Mouse (Mus musculus): Measurements from ENCODE around the gene 1700018F24Rik. TPM values are rescaled to one million over a fixed set of nuclear protein-coding genes. Genes with fewer than 3 reads are reported as not detected.
"Not testable (repeated sequence)": the region's sequence is repeated elsewhere in the genome, so short reads cannot be mapped to it uniquely, and the experiment has no call there.

1700018F24Rik gene
- polyA plus RNA-seq (2016; fragmentation: Nextera tagmentation; extraction: Ambion mirVana) = not detected in 2 replicates

DNA sequence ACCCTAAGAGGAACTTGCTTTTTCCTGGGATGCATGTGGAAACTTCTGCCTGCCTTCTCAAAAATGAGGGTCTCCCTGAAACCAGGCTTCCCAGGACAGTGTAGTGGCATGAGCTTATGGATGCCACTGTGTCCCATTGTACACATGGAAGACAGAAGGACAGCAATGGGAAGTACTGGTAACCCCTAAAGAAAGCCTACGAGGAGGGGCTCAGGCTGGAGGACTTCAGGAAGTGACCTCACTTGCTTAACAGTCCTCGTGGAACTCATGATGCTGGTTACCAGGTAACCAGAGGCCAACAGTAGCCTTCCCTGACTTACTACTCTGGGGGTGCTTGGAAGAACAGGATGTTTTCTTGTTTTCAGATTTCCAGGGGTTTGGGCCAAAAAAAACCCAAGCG is at the start of gene 1700018F24Rik:
Gene 1700018F24Rik, plus strand, starts transcription at position 301 of the 400 bp plus-strand sequence.
- not testable (repeated sequence) for H3K9me3 ChIP-seq (replicated peaks); H3K27me3 ChIP-seq; H3K4me2 ChIP-seq (replicated peaks); ATAC-seq (ENCODE audit: low FRiP score); H3K4me3 ChIP-seq; H3K9ac ChIP-seq; H3K4me1 ChIP-seq; H3K27ac ChIP-seq; H3K36me3 ChIP-seq
- 79% methylated on average over 3 of the region's 3 CpGs for WGBS

DNA sequence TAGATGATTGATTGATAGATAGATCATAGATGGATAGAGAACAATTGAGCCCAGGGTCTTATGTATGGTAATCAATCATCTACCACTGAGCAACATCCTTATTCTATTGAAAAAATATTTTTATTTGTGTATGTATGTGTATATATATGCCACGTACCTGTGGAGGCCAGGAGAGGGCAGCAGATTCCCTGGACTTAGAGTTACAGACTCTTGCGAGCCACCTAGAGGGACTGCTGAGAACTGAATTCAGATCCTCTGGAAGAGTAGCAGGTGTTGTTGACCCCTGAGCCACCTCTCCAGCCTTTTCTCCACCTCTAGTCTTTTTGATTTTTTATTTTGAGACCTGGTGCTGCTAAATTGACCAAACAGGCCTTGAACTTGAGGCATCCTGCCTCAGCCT is 44.3 kb upstream of the 1700018F24Rik start:
- Histone ChIP-seq H3K27me3 (no peaks in the 10 kb centered on the region), H3K36me3 (no peaks in the 10 kb centered on the region), H3K4me2 (replicated peaks) (no peak overlapping the region), H3K9ac (no peak overlapping the region), H3K27ac (no peak overlapping the region), H3K9me3 (replicated peaks) (no peaks in the 10 kb centered on the region), H3K4me1 (no peaks in the 10 kb centered on the region), H3K4me3 (no peak overlapping the region)
- whole genome bisulfite sequencing = 33% methylated on average over 2 of the region's 2 CpGs
- ATAC-seq (ENCODE audit: low FRiP score) = no peak

DNA sequence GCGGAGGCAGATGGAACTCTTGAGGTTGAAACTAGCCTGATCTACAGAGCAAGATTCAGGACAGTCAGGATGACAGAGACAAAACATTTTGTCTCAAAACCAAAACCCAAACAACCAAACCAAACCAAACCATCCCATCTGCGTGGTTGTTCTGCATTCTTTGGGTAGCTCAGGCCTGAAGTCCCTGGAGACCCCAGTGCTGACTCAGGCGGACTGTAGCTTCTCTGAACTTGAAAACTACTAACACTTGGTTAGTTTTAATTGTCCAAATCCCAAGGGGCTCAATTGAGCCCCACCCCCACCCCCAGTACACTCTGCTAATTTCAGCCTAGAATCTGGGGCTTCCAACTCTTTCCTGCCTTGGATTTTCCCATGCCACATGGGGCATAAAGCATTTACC is 39.4 kb upstream of the 1700018F24Rik start:
- no peaks in the 10 kb centered on the region for H3K27me3 ChIP-seq
- no peaks in the 10 kb centered on the region for H3K4me1 ChIP-seq
- no peaks in the 10 kb centered on the region for H3K36me3 ChIP-seq
- WGBS = 75% methylated on average over 3 of the region's 3 CpGs
- no peak overlapping the region for H3K4me3 ChIP-seq
- H3K4me2 ChIP-seq (replicated peaks) = no peak overlapping the region
- H3K9ac ChIP-seq = no peak overlapping the region
- ATAC-seq (ENCODE audit: low FRiP score) = no peak
- H3K9me3 ChIP-seq (replicated peaks) = no peaks in the 10 kb centered on the region
- no peak overlapping the region for H3K27ac ChIP-seq

DNA sequence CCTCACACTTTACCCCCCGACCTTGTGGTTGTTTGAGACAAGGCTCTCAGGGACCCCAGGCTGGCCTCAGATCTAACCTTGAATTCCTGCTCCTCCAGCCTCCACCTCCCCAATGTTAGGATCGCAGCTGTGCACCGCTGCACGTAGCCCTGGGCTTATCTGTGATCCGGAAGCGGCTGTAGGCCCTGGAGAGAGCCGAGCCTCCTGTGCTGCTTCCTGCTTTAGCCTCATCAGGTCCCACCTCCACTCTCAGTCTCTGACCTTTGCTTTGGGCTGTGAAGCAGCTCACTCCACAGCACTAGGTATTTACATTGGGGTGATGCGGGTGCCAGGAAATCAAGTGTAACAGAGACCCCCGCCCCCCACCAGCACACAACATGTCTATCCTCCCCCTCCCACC is 38.3 kb upstream of the 1700018F24Rik start:
- Histone ChIP-seq H3K4me1 (no peaks in the 10 kb centered on the region), H3K27ac (no peak overlapping the region), H3K4me3 (no peak overlapping the region), H3K9me3 (replicated peaks) (no peaks in the 10 kb centered on the region), H3K27me3 (no peaks in the 10 kb centered on the region), H3K9ac (no peak overlapping the region), H3K4me2 (replicated peaks) (no peak overlapping the region), H3K36me3 (no peaks in the 10 kb centered on the region)
- ATAC-seq (ENCODE audit: low FRiP score) = no peak
- 86% methylated on average over 9 of the region's 9 CpGs for WGBS

DNA sequence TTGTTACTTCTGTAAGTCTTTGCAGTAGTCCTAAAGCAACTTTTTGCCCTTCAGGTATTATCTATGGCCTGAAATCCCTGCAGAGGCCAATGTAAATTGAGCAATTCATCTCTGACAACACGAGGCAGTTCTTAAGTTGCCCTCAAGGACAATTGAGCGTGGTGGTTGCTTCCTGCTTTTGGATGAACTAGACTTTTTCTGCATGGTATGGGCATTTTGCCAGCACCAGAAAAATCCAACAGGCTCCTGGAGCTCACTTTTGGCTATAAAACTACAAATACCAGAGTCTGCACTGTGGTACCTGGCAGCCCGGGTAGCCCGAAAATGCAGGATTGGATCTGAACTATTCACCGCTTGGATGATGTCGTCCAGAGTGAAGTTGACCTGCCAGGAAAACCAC is 37.2 kb upstream of the 1700018F24Rik start:
- no peaks in the 10 kb centered on the region for H3K36me3 ChIP-seq
- no peak overlapping the region for H3K27ac ChIP-seq
- H3K4me3 ChIP-seq = no peak overlapping the region
- no peaks in the 10 kb centered on the region for H3K4me1 ChIP-seq
- H3K9me3 ChIP-seq (replicated peaks) = no peaks in the 10 kb centered on the region
- WGBS = 88% methylated on average over 6 of the region's 6 CpGs
- no peak for ATAC-seq (ENCODE audit: low FRiP score)
- H3K27me3 ChIP-seq = no peaks in the 10 kb centered on the region
- no peak overlapping the region for H3K4me2 ChIP-seq (replicated peaks)
- no peak overlapping the region for H3K9ac ChIP-seq

DNA sequence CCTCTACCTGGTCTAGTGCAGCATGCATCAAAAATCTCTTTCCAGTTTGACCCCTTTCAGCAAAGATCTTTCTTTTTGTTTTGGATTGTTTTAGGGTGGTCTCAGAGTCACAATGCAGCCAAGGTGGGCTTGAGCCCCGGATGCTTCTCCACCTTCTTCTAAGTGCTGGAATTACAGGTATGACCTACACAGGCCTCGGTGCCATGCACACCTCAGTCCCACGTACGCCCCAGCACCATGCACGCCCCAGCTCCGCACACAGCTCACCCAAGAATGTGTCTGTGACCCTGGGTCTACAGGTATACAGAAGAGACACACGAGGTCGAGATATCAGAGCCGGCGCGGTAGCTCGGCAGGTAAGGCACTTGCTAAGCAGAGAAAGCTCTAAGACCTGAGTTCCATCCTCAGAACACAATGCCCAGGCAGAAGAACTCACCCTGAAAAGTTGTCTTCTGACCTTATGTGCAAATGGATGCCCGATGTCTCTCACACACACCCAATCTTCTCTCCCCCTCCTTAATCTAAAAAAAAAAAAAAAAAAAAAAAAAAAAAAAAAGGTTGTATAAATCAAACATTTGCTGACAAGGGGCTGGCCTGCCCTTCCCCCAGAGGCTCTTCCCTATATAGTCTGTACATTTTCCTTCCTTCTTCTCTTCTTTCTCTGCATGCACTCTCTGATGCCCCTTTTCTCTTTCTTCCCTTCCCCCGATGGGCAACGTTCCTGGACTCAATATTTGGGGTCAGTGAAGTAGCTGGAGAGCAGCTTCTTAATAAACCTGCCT is 33.7 kb upstream of the 1700018F24Rik start:
- Histone ChIP-seq H3K9me3 (replicated peaks) (no peaks in the 10 kb centered on the region), H3K4me3 (no peak overlapping the region), H3K4me1 (no peaks in the 10 kb centered on the region), H3K27ac (no peak overlapping the region), H3K27me3 (no peaks in the 10 kb centered on the region), H3K9ac (no peak overlapping the region), H3K36me3 (no peaks in the 10 kb centered on the region), H3K4me2 (replicated peaks) (no peak overlapping the region)
- no peak for ATAC-seq (ENCODE audit: low FRiP score)
- WGBS = 87% methylated on average over 15 of the region's 15 CpGs

DNA sequence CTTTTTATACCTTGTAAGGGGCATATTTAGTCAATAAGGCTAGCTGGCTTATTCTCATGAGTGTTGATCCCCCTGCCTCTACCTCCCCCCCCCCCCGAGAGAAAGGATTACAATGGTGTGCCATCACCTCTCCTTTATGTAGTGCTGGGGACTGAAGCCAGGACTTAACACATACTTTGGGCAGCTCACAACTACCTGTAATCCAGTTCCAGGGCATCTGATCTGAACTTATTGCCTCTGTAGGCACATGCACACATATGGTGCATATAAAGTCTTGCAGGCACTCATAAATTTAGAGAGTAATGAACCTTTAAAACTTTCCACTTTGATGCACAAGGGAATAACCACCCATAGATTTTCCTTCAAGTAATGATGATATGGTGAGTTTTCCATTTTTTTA is 28.5 kb upstream of the 1700018F24Rik start:
- Histone ChIP-seq H3K4me1 (no peaks in the 10 kb centered on the region), H3K4me2 (replicated peaks) (no peak overlapping the region), H3K9me3 (replicated peaks) (no peaks in the 10 kb centered on the region), H3K36me3 (no peaks in the 10 kb centered on the region), H3K27ac (no peak overlapping the region), H3K27me3 (no peaks in the 10 kb centered on the region), H3K9ac (no peak overlapping the region), H3K4me3 (no peak overlapping the region)
- 55% methylated on average over 1 of the region's 1 CpGs for WGBS
- ATAC-seq (ENCODE audit: low FRiP score) = no peak

DNA sequence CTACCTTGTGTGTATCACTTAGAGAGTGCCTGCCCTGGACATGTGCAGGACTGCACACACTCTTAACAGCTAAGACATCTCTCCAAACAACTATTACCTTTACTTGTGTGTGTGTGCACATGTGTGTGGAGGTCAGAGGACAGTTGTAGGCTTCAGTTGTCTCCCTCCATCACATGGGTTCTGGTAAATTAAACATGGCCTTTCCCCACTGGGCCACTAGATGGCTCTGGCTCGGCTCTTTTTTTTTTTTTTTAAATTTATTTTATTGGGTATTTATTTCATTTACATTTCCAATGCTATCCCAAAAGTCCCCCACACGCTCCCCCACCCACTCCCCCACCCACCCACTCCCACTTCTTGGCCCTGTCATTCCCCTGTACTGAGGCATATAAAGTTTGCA is 26.0 kb upstream of the 1700018F24Rik start:
- not testable (repeated sequence) for H3K9me3 ChIP-seq (replicated peaks); H3K27me3 ChIP-seq; H3K9ac ChIP-seq; H3K4me1 ChIP-seq; ATAC-seq (ENCODE audit: low FRiP score); H3K27ac ChIP-seq; H3K4me3 ChIP-seq; H3K36me3 ChIP-seq; H3K4me2 ChIP-seq (replicated peaks)
- WGBS = 41% methylated on average over 2 of the region's 2 CpGs

DNA sequence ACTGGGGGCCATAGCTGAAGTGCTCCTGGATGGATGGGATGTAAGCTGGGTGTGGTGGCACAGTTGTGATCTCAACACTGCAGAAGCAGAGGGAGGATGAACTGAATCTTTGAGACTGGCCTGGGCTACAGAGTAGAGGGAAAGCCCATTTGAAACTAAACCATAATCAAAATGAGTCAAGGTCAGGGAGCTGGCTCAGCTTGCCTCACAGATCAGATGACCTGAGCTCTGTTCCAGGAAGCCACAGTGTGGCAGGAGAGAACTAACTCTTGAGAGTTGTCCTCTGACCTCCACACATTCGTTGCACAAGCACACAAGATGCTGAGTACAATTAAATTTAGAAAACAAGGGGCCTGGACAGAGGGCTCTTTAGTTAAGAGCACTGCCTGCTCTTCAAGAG is 22.5 kb upstream of the 1700018F24Rik start:
- 39% methylated on average over 1 of the region's 1 CpGs for WGBS
- not testable (repeated sequence) for H3K27ac ChIP-seq; H3K9ac ChIP-seq; H3K36me3 ChIP-seq; H3K4me1 ChIP-seq; H3K27me3 ChIP-seq; H3K4me2 ChIP-seq (replicated peaks); H3K9me3 ChIP-seq (replicated peaks); H3K4me3 ChIP-seq; ATAC-seq (ENCODE audit: low FRiP score)

DNA sequence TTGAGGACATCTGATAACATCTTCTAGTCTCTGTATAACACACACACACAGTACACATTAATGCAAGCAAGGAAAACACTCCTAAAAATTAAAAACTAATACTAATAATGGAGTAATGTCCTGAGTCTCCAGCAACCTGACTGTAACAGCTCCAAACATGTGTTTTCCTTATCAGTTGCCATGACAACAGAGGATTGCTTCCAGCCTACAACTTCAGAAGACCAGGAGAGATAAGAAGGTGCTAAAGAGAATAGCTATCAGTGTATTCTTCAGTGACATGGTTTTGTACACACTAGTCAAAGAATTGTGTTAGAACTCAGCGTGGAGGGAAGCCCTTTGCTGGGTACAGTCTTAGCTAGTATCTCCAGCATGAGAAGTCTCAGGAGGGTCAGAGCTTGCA is 22.1 kb upstream of the 1700018F24Rik start:
- H3K4me3 ChIP-seq; ATAC-seq (ENCODE audit: low FRiP score); H3K27me3 ChIP-seq; H3K4me2 ChIP-seq (replicated peaks); H3K9ac ChIP-seq; H3K36me3 ChIP-seq; H3K4me1 ChIP-seq; H3K9me3 ChIP-seq (replicated peaks); H3K27ac ChIP-seq: not testable (repeated sequence)
- 90% methylated on average over 1 of the region's 1 CpGs for WGBS

DNA sequence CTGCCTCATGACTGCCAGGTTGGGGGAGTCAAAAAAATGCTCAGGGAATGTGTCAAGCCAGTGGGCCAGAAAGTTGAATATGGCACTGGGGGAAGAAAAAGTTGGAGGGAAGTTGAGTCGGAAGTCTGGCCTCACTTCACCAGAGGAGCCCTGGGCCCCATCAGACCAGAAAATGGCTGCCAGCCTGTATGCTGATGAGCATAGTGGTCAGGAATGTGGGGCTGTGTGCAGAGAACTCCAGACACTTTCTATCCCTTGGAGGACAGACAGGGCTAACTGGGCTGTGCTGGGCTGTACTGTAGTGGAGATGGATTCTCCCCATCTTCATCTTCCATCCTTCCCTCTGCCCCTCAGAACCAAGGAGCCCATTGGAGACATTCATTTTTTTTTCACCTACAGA is 12.3 kb upstream of the 1700018F24Rik start:
- H3K4me3 ChIP-seq; H3K27me3 ChIP-seq; H3K9me3 ChIP-seq (replicated peaks); H3K36me3 ChIP-seq; H3K9ac ChIP-seq; H3K4me1 ChIP-seq; H3K27ac ChIP-seq; ATAC-seq (ENCODE audit: low FRiP score); H3K4me2 ChIP-seq (replicated peaks): not testable (repeated sequence)
- WGBS = 94% methylated on average over 1 of the region's 1 CpGs

DNA sequence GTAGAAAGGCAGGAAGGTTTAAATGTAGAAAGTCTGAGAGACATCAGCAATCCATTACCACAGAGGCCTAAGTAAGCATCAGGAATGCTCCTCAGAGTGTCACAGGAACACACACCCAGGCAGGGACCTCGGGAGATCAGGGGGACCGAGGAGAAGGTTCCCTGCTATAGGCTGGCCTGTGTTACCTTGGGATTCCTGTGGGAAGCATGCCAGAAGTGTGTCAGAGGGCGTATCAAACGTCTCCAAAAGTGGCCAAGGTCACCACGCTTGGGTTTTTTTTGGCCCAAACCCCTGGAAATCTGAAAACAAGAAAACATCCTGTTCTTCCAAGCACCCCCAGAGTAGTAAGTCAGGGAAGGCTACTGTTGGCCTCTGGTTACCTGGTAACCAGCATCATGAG is 10.4 kb upstream of the 1700018F24Rik start, which contains the start of gene Gm4871:
Gene Gm4871, minus strand, starts transcription at position 364 of the 400 bp plus-strand sequence.
- not testable (repeated sequence) for H3K36me3 ChIP-seq; H3K4me1 ChIP-seq; H3K9me3 ChIP-seq (replicated peaks); H3K9ac ChIP-seq; H3K27me3 ChIP-seq; H3K4me2 ChIP-seq (replicated peaks); H3K4me3 ChIP-seq; ATAC-seq (ENCODE audit: low FRiP score); H3K27ac ChIP-seq
- 81% methylated on average over 5 of the region's 5 CpGs for WGBS

DNA sequence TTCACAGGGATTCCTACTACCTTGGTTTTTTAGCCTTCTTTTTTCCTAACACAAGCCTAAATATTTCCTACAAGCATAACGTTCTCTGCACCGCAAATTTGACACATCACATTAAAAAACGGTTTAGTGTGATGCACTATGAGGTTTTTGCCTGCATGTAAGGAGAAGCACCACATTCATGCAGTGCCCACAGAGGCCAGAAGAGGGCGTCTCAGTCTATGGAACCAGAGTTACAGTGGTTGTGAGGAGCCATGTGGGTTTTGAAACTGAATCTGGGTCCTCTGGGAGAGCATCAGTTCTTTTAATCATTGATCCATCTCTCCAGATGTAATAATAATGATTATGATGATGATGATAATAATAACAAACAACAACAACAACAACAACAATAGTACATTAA is 1.2 kb upstream of the 1700018F24Rik start:
- no peak for ATAC-seq (ENCODE audit: low FRiP score)
- Histone ChIP-seq H3K4me3 (no peak overlapping the region), H3K4me1 (no peaks in the 10 kb centered on the region), H3K36me3 (no peaks in the 10 kb centered on the region), H3K9ac (no peak overlapping the region), H3K27me3 (no peaks in the 10 kb centered on the region), H3K9me3 (replicated peaks) (no peaks in the 10 kb centered on the region), H3K27ac (no peak overlapping the region), H3K4me2 (replicated peaks) (no peak overlapping the region)
- 46% methylated on average over 4 of the region's 4 CpGs for WGBS
